Mouse (Mus musculus) Patski (cell line): Measurements from ENCODE around the gene Git2. TPM values are rescaled to one million over a fixed set of nuclear protein-coding genes. Genes with fewer than 3 reads are reported as not detected.

ENCODE experiments used
- ATAC-seq: fragments of 100-300 bp; one replicate; pipeline ENCODE4 v1.8.0; 2021
- CTCF ChIA-PET: fragments of 350-600 bp; sonication (Branson Sonifier 250); formaldehyde crosslinking; loops from one replicate; lab custom pipeline; 2022; ENCODE audit warnings: inconsistent platforms; lab: Charles Lee
- POLR2A ChIA-PET: fragments of 350-600 bp; sonication (Branson Sonifier 250); formaldehyde crosslinking; loops from one replicate; lab custom pipeline; 2022; ENCODE audit warnings: antibody characterized with exemption, inconsistent platforms; lab: Charles Lee
- DNase-seq: peaks from one replicate; pipeline ENCODE4 v3.0.0-alpha.2; 2011; ENCODE audit warnings: low read depth, low spot score
- H3K27me3 ChIP-seq: fragments of 371-371 bp; one replicate; pipeline ENCODE4 v1.5.1; 2021
- CTCF ChIP-seq: fragments of 100-300 bp; IDR thresholded peaks from one replicate; pipeline ENCODE4 v1.5.1; 2021
- in situ Hi-C: fragments of 300-500 bp; cut with MboI; formaldehyde crosslinking; loops from 3 replicates; pipeline ENCODE4 v1.11.1; 2018; ENCODE audit warnings: low pct_unique_long_range_greater_than_20kb, mixed read lengths
- polyA plus RNA-seq: library from polyadenylated mRNA; unstranded; gene quantifications from one replicate; pipeline ENCODE4 v1.2.3, GENCODE M21; 2021

The Git2 gene
- polyA plus RNA-seq, 1 experiment from 2014 or later, result 53.6 TPM

DNA sequence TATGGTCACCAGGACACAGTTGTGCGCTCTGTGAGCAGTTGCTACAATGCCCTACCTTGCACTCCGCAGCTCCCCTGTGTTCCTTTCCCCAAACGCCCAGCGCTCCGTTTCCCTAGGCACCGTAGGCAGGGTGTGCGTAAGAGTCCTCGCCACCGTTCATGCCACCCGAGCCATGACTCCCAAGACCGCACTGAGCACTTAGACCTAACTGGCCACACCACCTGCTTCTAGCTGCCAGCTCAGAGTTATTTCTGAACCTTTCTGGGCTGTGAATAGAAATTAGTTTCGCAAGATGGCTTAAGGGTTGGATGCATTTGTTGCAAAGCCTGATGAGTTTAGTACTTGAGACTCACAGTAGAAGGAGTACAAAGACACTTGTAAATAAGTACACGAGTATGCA lies 52.5 kb downstream of the Git2 start:
- H3K27me3 ChIP-seq, result no peaks in the 10 kb centered on the region
- no peak for DNase-seq
- CTCF ChIA-PET, result interaction anchor here (1.4 kb wide), 1 partner anchor 15 kb away, joined by 4 read pairs; no protein-coding TSS in a partner anchor
- ATAC-seq, result no peak
- POLR2A ChIA-PET, result interaction anchor here (0.7 to 0.9 kb wide), 2 partner anchors 11 to 23 kb away, joined by 3 read pairs; no protein-coding TSS in a partner anchor
- in situ Hi-C loops, result no loop called here
- TF ChIP-seq CTCF, result no peak

DNA sequence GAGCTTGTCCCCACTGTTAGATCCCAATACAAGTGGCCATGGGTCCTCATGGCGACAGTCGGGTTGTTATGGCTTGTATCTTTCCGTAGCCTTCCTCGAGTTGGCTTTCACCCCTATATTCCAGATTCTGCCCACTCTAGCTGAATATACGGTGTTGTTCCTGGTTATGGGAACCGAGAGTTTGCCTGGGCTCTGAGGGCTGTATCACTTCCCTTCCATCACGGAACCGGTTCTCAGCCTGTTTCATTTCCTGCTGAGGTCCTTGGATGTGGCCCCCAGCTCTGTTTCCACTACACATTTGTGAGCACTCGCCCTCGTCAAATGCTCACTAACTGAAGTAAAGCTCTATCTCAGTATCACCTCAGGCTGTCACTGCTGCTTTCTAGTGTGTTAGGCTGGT lies 53.3 kb downstream of the Git2 start:
- CTCF ChIA-PET, result interaction anchor here (1.3 to 1.7 kb wide), 3 partner anchors 8 to 19 kb away, joined by 4 to 5 read pairs (median 4); no protein-coding TSS in a partner anchor
- ATAC-seq (no peak), DNase-seq (no peak)
- in situ Hi-C loops, result no loop called here
- H3K27me3 ChIP-seq, result no peaks in the 10 kb centered on the region
- POLR2A ChIA-PET, result interaction anchor here (0.9 to 1.3 kb wide), 2 partner anchors 8 to 14 kb away, joined by 3 to 4 read pairs; partner anchors contain the start of gene Tchp
- TF ChIP-seq CTCF, result no peak

DNA sequence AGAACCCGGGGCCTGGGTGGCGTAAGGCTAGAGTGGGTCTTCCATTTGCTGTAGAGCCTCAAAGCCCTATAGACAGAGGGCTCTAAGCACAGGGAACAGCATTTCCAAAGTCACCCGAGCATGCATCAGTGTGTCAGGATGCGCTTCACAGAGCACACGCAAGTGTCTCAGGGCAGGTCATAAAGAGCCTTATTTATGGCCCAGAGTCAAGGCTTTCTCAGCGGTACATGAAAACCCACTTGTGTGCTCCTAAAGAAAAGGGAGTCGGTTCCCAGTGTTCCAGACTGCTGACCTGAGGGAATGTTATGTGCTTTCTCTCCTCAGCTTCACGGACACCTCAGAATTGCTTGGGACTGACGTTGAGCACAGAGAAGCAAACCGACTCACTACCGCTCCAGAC lies 54.5 kb downstream of the Git2 start:
- CTCF ChIA-PET, result interaction anchor here (1.7 kb wide), 1 partner anchor 9 kb away, joined by 5 read pairs; no protein-coding TSS in a partner anchor
- POLR2A ChIA-PET, result interaction anchor here (0.6 to 1.3 kb wide), 2 partner anchors 9 to 44 kb away, joined by 3 to 5 read pairs; no protein-coding TSS in a partner anchor
- ATAC-seq (peak; percentile 20), DNase-seq (peak; percentile 73)
- TF ChIP-seq CTCF, result no peak
- in situ Hi-C loops, result no loop called here
- H3K27me3 ChIP-seq, result no peaks in the 10 kb centered on the region

DNA sequence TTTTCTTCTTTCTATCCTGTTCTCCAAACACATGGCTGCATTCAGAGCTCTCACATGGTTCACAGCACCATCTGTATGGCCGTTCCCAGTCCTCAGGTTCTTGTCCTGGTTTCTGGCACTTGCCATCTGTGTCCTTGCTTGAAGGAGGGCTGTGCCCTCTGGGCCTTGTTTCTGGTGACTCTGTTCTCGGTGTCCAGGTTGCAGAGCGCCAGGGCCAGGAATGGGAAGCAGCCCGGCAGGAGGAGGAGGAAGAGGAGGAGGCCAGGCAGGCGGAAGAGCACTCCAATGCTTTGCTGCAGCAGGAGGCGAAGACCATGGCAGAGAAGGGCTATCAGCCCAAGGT lies 55.4 kb downstream of the Git2 start:
- in situ Hi-C loops, result no loop called here
- ChIA-PET CTCF (no interaction called here), POLR2A (interaction anchor here (0.8 to 1.8 kb wide), 2 partner anchors 29 to 54 kb away, joined by 3 to 5 read pairs; partner anchors contain the start of gene Ankrd13a)
- DNase-seq (no peak), ATAC-seq (no peak)
- H3K27me3 ChIP-seq, result no peaks in the 10 kb centered on the region
- TF ChIP-seq CTCF, result no peak

DNA sequence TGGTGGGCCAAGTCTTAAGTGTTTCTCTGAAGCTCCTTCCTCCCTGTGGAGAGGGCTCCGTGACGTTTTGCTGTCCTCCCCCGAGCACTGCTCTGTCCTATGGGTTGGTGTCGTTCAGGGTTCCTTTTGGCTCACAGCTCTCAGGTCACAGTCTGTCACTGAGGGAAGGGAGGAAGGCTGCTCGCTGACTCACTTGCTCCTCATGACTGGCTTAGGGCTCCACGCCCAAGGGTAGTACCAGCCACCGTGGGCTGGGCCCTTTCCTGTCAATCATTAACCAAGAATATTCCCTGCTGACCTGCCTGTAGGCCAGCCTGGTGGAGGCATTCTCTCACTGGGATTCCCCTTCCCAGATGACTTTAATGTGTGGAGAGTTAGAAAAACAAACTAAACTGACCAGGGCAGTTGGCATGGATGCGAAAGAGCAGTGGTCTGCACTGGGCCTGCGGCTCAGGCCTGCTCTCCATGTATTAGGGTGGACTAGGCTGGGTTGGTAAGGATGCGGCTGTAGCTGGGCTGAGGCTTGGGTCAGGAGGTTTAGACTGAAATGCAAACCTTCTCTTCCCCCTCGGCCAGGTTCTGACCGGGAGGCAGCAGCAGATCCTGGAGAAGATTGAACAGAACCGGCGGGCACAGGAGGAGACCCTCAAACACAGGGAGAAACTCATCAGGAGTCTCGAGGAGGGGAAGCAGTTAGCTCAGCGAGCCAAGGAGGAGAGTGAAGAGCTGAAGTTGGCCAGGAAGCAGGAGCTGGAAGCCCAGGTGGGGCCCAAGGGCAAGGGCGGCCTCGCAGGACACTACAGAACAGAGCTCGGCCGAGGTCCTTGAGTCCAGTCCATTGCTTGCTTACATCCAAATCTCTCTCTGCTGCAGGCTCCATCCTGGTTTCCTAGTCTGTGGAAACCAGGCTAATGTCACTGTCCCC lies 56.1 kb downstream of the Git2 start:
- H3K27me3 ChIP-seq, result no peaks in the 10 kb centered on the region
- TF ChIP-seq CTCF, result no peak
- ChIA-PET POLR2A (interaction anchor here (0.6 to 1.8 kb wide), 3 partner anchors 29 to 55 kb away, joined by 3 to 6 read pairs (median 5); partner anchors contain the start of gene Ankrd13a), CTCF (interaction anchor here (0.8 to 1.3 kb wide), 2 partner anchors 10 to 17 kb away, joined by 3 to 6 read pairs; no protein-coding TSS in a partner anchor)
- in situ Hi-C loops, result no loop called here
- DNase-seq, result peak; percentile 99
- ATAC-seq, result peak; percentile 55

DNA sequence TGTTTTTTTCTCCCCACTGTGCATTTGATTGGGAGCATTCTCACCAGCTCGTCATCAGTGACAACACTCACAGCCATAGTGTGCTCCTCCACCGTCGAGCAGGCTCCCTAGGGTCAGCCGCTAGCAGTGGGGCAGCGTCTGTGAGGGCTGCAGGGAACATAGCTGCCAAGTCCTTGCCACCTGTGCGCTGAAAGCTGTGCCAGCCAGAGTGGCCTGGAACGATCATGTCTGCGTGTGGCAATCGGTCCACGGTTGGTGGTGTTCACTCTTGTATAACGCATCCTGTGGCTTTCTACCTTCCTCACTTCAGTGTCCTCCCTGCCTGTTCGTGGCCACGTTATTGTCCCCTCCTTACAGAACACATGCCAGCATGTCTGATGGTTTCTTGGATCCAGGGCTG lies 56.8 kb downstream of the Git2 start:
- DNase-seq (peak; percentile 66), ATAC-seq (peak; percentile 36)
- TF ChIP-seq CTCF, result no peak
- in situ Hi-C loops, result no loop called here
- ChIA-PET POLR2A (interaction anchor here (0.6 to 1.8 kb wide), 3 partner anchors 11 to 56 kb away, joined by 3 to 6 read pairs (median 5); partner anchors contain the start of gene Ankrd13a), CTCF (interaction anchor here (0.8 to 1.3 kb wide), 2 partner anchors 9 to 16 kb away, joined by 3 to 6 read pairs; no protein-coding TSS in a partner anchor)
- H3K27me3 ChIP-seq, result no peaks in the 10 kb centered on the region

DNA sequence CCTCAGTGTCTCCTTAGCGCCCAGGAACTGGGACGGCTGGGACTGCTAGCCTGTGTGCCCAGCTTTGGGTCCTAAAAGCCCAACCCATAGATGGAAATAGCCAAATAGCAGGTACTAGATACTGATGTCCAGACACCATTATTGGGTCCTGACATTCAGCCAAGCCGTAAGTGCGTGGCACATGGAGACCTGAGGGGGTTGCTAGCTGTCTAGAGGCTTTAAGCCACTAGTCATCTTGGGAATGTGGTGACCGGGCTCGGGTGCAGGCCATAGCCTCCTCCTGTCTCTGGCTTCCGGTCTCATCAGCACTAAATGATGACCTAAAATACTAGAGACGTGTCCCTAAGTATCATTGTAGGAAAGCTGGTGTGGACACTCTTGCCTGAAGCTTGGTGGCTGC lies 57.4 kb downstream of the Git2 start:
- no peak for ATAC-seq
- CTCF ChIA-PET, result interaction anchor here (0.8 to 1.3 kb wide), 2 partner anchors 9 to 16 kb away, joined by 3 to 6 read pairs; no protein-coding TSS in a partner anchor
- POLR2A ChIA-PET, result interaction anchor here (0.8 to 1.1 kb wide), 2 partner anchors 12 to 57 kb away, joined by 3 to 5 read pairs; partner anchors contain the start of gene Git2
- H3K27me3 ChIP-seq, result no peaks in the 10 kb centered on the region
- DNase-seq, result no peak
- in situ Hi-C loops, result no loop called here
- TF ChIP-seq CTCF, result no peak

DNA sequence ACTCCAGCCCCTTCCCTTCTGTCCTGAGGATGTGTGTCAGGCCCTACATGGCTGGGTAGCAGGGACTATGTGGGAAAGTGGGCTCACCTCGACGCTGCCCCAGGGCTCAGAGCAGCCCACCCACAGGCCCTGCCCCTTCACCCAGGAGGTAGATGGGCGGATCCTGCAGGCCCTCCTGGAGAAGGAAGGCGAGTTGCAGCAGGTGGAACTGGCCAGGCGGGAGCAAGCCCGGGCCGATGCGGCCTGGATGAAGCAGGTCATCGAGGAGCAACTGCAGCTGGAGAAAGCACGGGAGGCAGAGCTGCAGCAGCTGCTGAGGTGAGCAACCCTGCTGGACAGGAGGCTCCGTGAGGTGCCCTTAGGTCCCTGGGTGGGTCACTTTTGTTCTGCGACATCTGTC lies 58.0 kb downstream of the Git2 start:
- ATAC-seq (no peak), DNase-seq (no peak)
- no peak for TF ChIP-seq CTCF
- CTCF ChIA-PET, result no interaction called here
- H3K27me3 ChIP-seq, result no peaks in the 10 kb centered on the region
- in situ Hi-C loops, result no loop called here
- POLR2A ChIA-PET, result interaction anchor here (0.8 to 1.1 kb wide), 2 partner anchors 13 to 58 kb away, joined by 3 to 5 read pairs; partner anchors contain the start of gene Git2

DNA sequence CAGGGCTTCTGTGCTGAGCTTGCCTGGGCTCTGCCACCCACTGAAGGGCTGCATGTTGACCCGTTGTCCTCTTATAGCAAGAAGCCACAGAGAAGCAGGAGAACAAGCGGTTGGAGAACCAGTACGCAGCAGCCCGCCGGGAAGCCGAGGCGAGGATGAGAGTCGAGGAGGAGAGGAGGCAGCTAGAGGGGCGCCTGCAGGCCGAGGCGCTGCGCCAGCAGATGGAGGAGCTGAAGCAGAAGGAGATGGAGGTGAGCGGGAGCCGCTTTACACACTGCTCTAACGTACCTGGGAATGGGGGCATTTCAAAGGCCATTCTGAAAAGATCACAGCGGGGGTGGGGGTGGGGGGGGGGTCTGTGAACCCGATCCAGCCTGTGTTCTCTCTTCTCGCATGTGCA lies 60.8 kb downstream of the Git2 start:
- no peak for TF ChIP-seq CTCF
- in situ Hi-C loops, result no loop called here
- ATAC-seq (no peak), DNase-seq (no peak)
- no peaks in the 10 kb centered on the region for H3K27me3 ChIP-seq
- ChIA-PET POLR2A (no interaction called here), CTCF (no interaction called here)

DNA sequence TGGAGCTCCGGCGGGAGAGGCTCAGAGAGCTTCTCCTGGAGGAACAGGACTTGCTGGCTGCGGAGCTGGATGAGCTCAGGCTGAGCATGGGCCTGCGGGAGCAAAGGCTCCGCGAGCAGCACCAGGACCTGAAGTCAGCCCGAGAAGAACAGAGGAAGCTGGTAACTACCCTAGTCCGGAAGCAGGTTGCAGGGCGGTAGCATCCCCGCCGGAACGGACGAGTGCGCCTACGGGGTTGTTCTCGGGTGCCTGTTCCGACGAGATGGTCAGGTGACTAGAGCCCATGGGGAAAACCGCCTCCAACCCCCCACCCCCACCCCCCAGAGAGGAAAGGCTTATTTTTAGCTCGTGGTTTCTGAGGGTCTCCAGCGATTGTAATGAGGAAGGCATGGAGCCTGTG lies 66.0 kb downstream of the Git2 start:
- H3K27me3 ChIP-seq, result no peaks in the 10 kb centered on the region
- POLR2A ChIA-PET, result interaction anchor here (0.6 kb wide), 2 partner anchors 20 to 55 kb away, joined by 5 read pairs; no protein-coding TSS in a partner anchor
- ATAC-seq (no peak), DNase-seq (no peak)
- in situ Hi-C loops, result no loop called here
- TF ChIP-seq CTCF, result no peak
- CTCF ChIA-PET, result interaction anchor here (1.3 to 2.0 kb wide), 2 partner anchors 9 to 21 kb away, joined by 3 to 6 read pairs; no protein-coding TSS in a partner anchor
